Mouse (Mus musculus) embryonic facial prominence, embryonic 14.5 days (tissue): ENCODE measurements at regions not wholly inside any gene's neighbourhood (a gene's known extent, or its start where the extent isn't known, plus 50 kb on each side); places are given as distances from the start of the nearest gene placed in this dataset.

Experiments
- ATAC-seq: fragments of 200-750 bp; cut with Nextera tagmentation; 2 replicates; pipeline ENCODE4 v1.8.0; 2017; ENCODE audit warnings: low read depth, moderate number of reproducible peaks, moderate TSS enrichment
- DNase-seq: peaks from one replicate; pipeline ENCODE4 v3.0.0-alpha.2; 2015; ENCODE audit warnings: low spot score
- H3K27ac ChIP-seq: fragments of 300-500 bp; sonication (generic); replicated peaks from 2 replicates; pipeline ENCODE4 v1.5.1; 2014; ENCODE audit warnings: low read depth, mild to moderate bottlenecking, low read length, moderate library complexity
- H3K27me3 ChIP-seq: fragments of 300-500 bp; sonication (generic); replicated peaks from 2 replicates; pipeline ENCODE4 v1.6.1; 2014; ENCODE audit warnings: low read length; ENCODE audit not compliant: control insufficient read depth, insufficient read depth
- H3K36me3 ChIP-seq: fragments of 300-500 bp; sonication (generic); 2 replicates; pipeline ENCODE4 v1.6.1; 2014; ENCODE audit warnings: low read length, mixed read lengths; ENCODE audit not compliant: control insufficient read depth, insufficient read depth
- H3K4me1 ChIP-seq: fragments of 300-500 bp; sonication (generic); 2 replicates; pipeline ENCODE4 v1.6.1; 2014; ENCODE audit warnings: antibody characterized with exemption, low read length; ENCODE audit not compliant: control insufficient read depth, insufficient read depth
- H3K4me2 ChIP-seq: fragments of 300-500 bp; sonication (generic); 2 replicates; pipeline ENCODE4 v1.6.1; 2014; ENCODE audit warnings: low read depth, mild to moderate bottlenecking, low read length, moderate library complexity, mixed read lengths
- H3K4me3 ChIP-seq: fragments of 300-500 bp; sonication (generic); 2 replicates; pipeline ENCODE4 v1.5.1; 2014; ENCODE audit warnings: low read depth, mild to moderate bottlenecking, low read length
- H3K9ac ChIP-seq: fragments of 300-500 bp; sonication (generic); 2 replicates; pipeline ENCODE4 v1.6.1; 2014; ENCODE audit warnings: low read depth, mild to moderate bottlenecking, low read length, moderate library complexity, mixed read lengths
- H3K9me3 ChIP-seq: fragments of 300-500 bp; sonication (generic); 2 replicates; pipeline ENCODE4 v1.6.1; 2016; ENCODE audit warnings: low read length; ENCODE audit not compliant: control insufficient read depth
- whole genome bisulfite sequencing: fragments of 180-500 bp; shearing (Covaris S2); extraction: QIAGEN DNeasy Blood & Tissue Kit; methylation state at CpG from one replicate; pipeline ENCODE4 v1.1.7; 2014; 5-methylcytosine and 5-hydroxymethylcytosine counted together

- H3K36me3 ChIP-seq: no peaks in the 10 kb centered on the region
- H3K4me2 ChIP-seq: no peak overlapping the region
- no peak overlapping the region for H3K27ac ChIP-seq
- 54% methylated on average over 1 of the region's 1 CpGs for WGBS
- no peak overlapping the region for H3K4me3 ChIP-seq
- no peak for ATAC-seq
- no peaks in the 10 kb centered on the region for H3K4me1 ChIP-seq
- no peak overlapping the region for H3K9ac ChIP-seq
- DNase-seq: no peak
- H3K9me3 ChIP-seq: no peaks in the 10 kb centered on the region
- no peaks in the 10 kb centered on the region for H3K27me3 ChIP-seq
These were observed 511.4 kb downstream of the Cdk5rap2 start for GRCm38 (mm10) chr4:69898831-69899230.

- WGBS: 49% methylated on average over 1 of the region's 1 CpGs
- Histone ChIP-seq H3K9ac (no peak overlapping the region), H3K9me3 (no peaks in the 10 kb centered on the region), H3K4me2 (no peak overlapping the region), H3K4me3 (no peak overlapping the region), H3K27ac (no peak overlapping the region), H3K4me1 (no peaks in the 10 kb centered on the region), H3K27me3 (no peaks in the 10 kb centered on the region), H3K36me3 (no peaks in the 10 kb centered on the region)
- DNase-seq (no peak), ATAC-seq (no peak)
These were observed 514.1 kb downstream of the Cdk5rap2 start for GRCm38 (mm10) chr4:69896111-69896510.

GRCm38 (mm10) chr4:69892829-69893175, 517.4 kb downstream of the Cdk5rap2 start:
- no peaks in the 10 kb centered on the region for H3K4me1 ChIP-seq
- no peaks in the 10 kb centered on the region for H3K27me3 ChIP-seq
- no peak overlapping the region for H3K27ac ChIP-seq
- no peak overlapping the region for H3K4me2 ChIP-seq
- no peaks in the 10 kb centered on the region for H3K36me3 ChIP-seq
- no peak for ATAC-seq
- no peaks in the 10 kb centered on the region for H3K9me3 ChIP-seq
- DNase-seq: no peak
- H3K4me3 ChIP-seq: no peak overlapping the region
- H3K9ac ChIP-seq: no peak overlapping the region

GRCm38 (mm10) chr4:69891898-69892828, 518.1 kb downstream of the Cdk5rap2 start:
- no peaks in the 10 kb centered on the region for H3K4me1 ChIP-seq
- H3K36me3 ChIP-seq: no peaks in the 10 kb centered on the region
- no peak overlapping the region for H3K9ac ChIP-seq
- no peak overlapping the region for H3K4me2 ChIP-seq
- H3K27me3 ChIP-seq: no peaks in the 10 kb centered on the region
- 55% methylated on average over 8 of the region's 8 CpGs for WGBS
- ATAC-seq (0 out of 2 replicates have a peak, but pooled peaks have one; percentile 18), DNase-seq (peak; percentile 13)
- H3K4me3 ChIP-seq: no peak overlapping the region
- no peaks in the 10 kb centered on the region for H3K9me3 ChIP-seq
- H3K27ac ChIP-seq: no peak overlapping the region

GRCm38 (mm10) chr4:69890655-69891054, 519.6 kb downstream of the Cdk5rap2 start:
- no peak for DNase-seq

GRCm38 (mm10) chr4:69889931-69890634, 520.2 kb downstream of the Cdk5rap2 start:
- H3K9ac ChIP-seq: no peak overlapping the region
- ATAC-seq (no peak), DNase-seq (no peak)
- WGBS: 29% methylated on average over 5 of the region's 5 CpGs
- no peak overlapping the region for H3K27ac ChIP-seq
- no peaks in the 10 kb centered on the region for H3K9me3 ChIP-seq
- no peaks in the 10 kb centered on the region for H3K36me3 ChIP-seq
- no peak overlapping the region for H3K4me3 ChIP-seq
- no peaks in the 10 kb centered on the region for H3K27me3 ChIP-seq
- H3K4me2 ChIP-seq: no peak overlapping the region
- no peaks in the 10 kb centered on the region for H3K4me1 ChIP-seq

More at GRCm38 (mm10) chr4:69890655-69891054, 519.6 kb downstream of the Cdk5rap2 start:
- Histone ChIP-seq H3K27me3 (no peaks in the 10 kb centered on the region), H3K9me3 (no peaks in the 10 kb centered on the region), H3K27ac (no peak overlapping the region), H3K9ac (no peak overlapping the region), H3K36me3 (no peaks in the 10 kb centered on the region), H3K4me3 (no peak overlapping the region), H3K4me2 (no peak overlapping the region), H3K4me1 (no peaks in the 10 kb centered on the region)
- no peak for ATAC-seq
- 96% methylated on average over 2 of the region's 2 CpGs for WGBS

- Histone ChIP-seq H3K4me2 (no peak overlapping the region), H3K27ac (no peak overlapping the region), H3K36me3 (no peaks in the 10 kb centered on the region), H3K9ac (no peak overlapping the region), H3K9me3 (no peaks in the 10 kb centered on the region), H3K27me3 (no peaks in the 10 kb centered on the region), H3K4me3 (no peak overlapping the region), H3K4me1 (no peaks in the 10 kb centered on the region)
- ATAC-seq (no peak), DNase-seq (no peak)
- whole genome bisulfite sequencing: 58% methylated on average over 2 of the region's 2 CpGs
These were observed 533.5 kb downstream of the Cdk5rap2 start for GRCm38 (mm10) chr4:69876734-69877133.

- DNase-seq (no peak), ATAC-seq (no peak)
- Histone ChIP-seq H3K4me3 (no peak overlapping the region), H3K36me3 (no peaks in the 10 kb centered on the region), H3K4me2 (no peak overlapping the region), H3K27ac (no peak overlapping the region), H3K9me3 (no peaks in the 10 kb centered on the region), H3K27me3 (no peaks in the 10 kb centered on the region), H3K4me1 (no peaks in the 10 kb centered on the region), H3K9ac (no peak overlapping the region)
- 70% methylated on average over 2 of the region's 2 CpGs for WGBS
These were observed 539.6 kb downstream of the Cdk5rap2 start for GRCm38 (mm10) chr4:69870638-69871037.
